Comparison of ENCODE assay signal across 9 mouse cellular contexts in genomic region chr2:169621201-169621710, GRCm38 (mm10). TPM values are rescaled to one million over a fixed set of nuclear protein-coding genes. Genes with fewer than 3 reads are reported as not detected.
DNase-seq lines count a peak whose midpoint lies in the region; ATAC-seq and TF ChIP-seq lines count a peak whose summit lies in the region.
"Had no signal": no experiment of that assay in that cellular context is flagged by ENCODE, and none has a peak within 500 bp of the region (broad histone marks: within the 10 kb centered on the region; RNA-seq: fewer than 3 reads in every experiment).

No protein-coding gene starts in this region.

- H3K27me3 ChIP-seq in forebrain, postnatal 0 days (ENCODE audit: insufficient read depth, low read length), result no peaks in the 10 kb centered on the region
- H3K27me3 ChIP-seq in forebrain, embryonic 10.5 days (ENCODE audit: poor library complexity, severe bottlenecking), result no peaks in the 10 kb centered on the region

- ATAC-seq in forebrain, postnatal 0 days, result peak; percentile 56; the same call in 1 of the 2 replicates

- H3K9me3 ChIP-seq in forebrain, postnatal 0 days (ENCODE audit: low read length), result no peaks in the 10 kb centered on the region
- H3K9me3 ChIP-seq in forebrain, embryonic 10.5 days, result no peaks in the 10 kb centered on the region

- 47% methylated on average over 15 of the region's 15 CpGs for WGBS in forebrain, postnatal 0 days
- WGBS in forebrain, embryonic 10.5 days, result 71% methylated on average over 15 of the region's 15 CpGs

- no peaks in the 10 kb centered on the region for H3K4me1 ChIP-seq in forebrain, postnatal 0 days (ENCODE audit: insufficient read depth)
- H3K4me1 ChIP-seq in forebrain, embryonic 10.5 days, result peaks cover 15% of the 10 kb centered on the region

- H3K4me3 ChIP-seq in forebrain, postnatal 0 days (ENCODE audit: low read depth, low read length), result no peak overlapping the region
- no peak overlapping the region for H3K4me3 ChIP-seq in forebrain, embryonic 10.5 days

- no peaks in the 10 kb centered on the region for H3K36me3 ChIP-seq in forebrain, postnatal 0 days (ENCODE audit: insufficient read depth)
- no peaks in the 10 kb centered on the region for H3K36me3 ChIP-seq in forebrain, embryonic 10.5 days (replicated peaks)

- H3K4me2 ChIP-seq in forebrain, postnatal 0 days (ENCODE audit: low read depth), result no peak overlapping the region

- DNase-seq in forebrain, postnatal 0 days, result peak; percentile 45
- no peak for DNase-seq in forebrain, embryonic 10.5 days (ENCODE audit: extremely low spot score, low spot score)
- DNase-seq in ZHBTc4 (ENCODE audit: low read depth, low spot score), result peak; percentile 43
- DNase-seq in heart, postnatal 4 days, result peak; percentile 22
- DNase-seq in kidney, postnatal 4 days, result peak; percentile 70 to 80
- DNase-seq in retina, embryonic 14.5 days (ENCODE audit: low spot score), result peak; percentile 30
- no peak for DNase-seq in cerebellum, adult 9-11 months
- DNase-seq in frontal cortex, postnatal 36 days (ENCODE audit: low spot score in 2 of 2), result no peak

- peak; percentile 57 for TF ChIP-seq CTCF in forebrain, postnatal 0 days (IDR thresholded peaks at IDR 0.05; ENCODE audit: low read depth)

- H3K27ac ChIP-seq in forebrain, postnatal 0 days (ENCODE audit: low read depth, low read length), result no peak overlapping the region
- H3K27ac ChIP-seq in forebrain, embryonic 10.5 days, result no peak overlapping the region; the same call in 1 of the 2 replicates

- H3K9ac ChIP-seq in forebrain, postnatal 0 days, result no peak overlapping the region

RNA-seq across cellular contexts. Expression of gene Tshz2, which starts 11.6 kb away (rescaled TPM):
- total RNA-seq in forebrain, postnatal 0 days (2014; rRNA removed), result 26.1 and 29.2 TPM in 2 replicates
- 8.8 and 19.7 TPM in 2 replicates for polyA plus RNA-seq in forebrain, postnatal 0 days (2015; fragmentation: Nextera tagmentation; extraction: Ambion mirVana)
- polyA plus RNA-seq in forebrain, embryonic 10.5 days (2016; fragmentation: Nextera tagmentation; extraction: Ambion mirVana), result 0.88 and 0.98 TPM in 2 replicates
- total RNA-seq in heart, postnatal 4 days (2021), result 10 to 100 TPM; 13.9 to 15.0 TPM

RNA-seq across cellular contexts. Expression of gene Gm11011, which starts 33.7 kb away (rescaled TPM):
- total RNA-seq in forebrain, postnatal 0 days (2014; rRNA removed), result not detected in 2 replicates
- not detected in 2 replicates for polyA plus RNA-seq in forebrain, postnatal 0 days (2015; fragmentation: Nextera tagmentation; extraction: Ambion mirVana)
- polyA plus RNA-seq in forebrain, embryonic 10.5 days (2016; fragmentation: Nextera tagmentation; extraction: Ambion mirVana), result not detected in 2 replicates
- total RNA-seq in heart, postnatal 4 days (2021), result not detected
- total RNA-seq: gastrocnemius, postnatal 4 days had no signal

Comparison
In these comparisons a context has a peak if more than half of its experiments do, and no peak if none do; other contexts are left out.
1. DNase-seq: peak in forebrain, postnatal 0 days (single experiment), ZHBTc4 (single experiment), heart, postnatal 4 days (single experiment), kidney, postnatal 4 days (2 of 2) and retina, embryonic 14.5 days (single experiment); none in forebrain, embryonic 10.5 days (single experiment), cerebellum, adult 9-11 months (single experiment) and frontal cortex, postnatal 36 days (0 of 2).